Mouse (Mus musculus) naive thymus-derived CD4-positive, alpha-beta T cell, adult 2 months (primary cell): ENCODE results near the gene Wnt9a.
"Not testable (repeated sequence)": the region's sequence is repeated elsewhere in the genome, so short reads cannot be mapped to it uniquely, and the experiment has no call there.

ENCODE experiments used
- DNase-seq: peaks from one replicate; pipeline ENCODE4 v3.0.0-alpha.2; 2011; ENCODE audit warnings: low read depth

The Wnt9a gene

DNA sequence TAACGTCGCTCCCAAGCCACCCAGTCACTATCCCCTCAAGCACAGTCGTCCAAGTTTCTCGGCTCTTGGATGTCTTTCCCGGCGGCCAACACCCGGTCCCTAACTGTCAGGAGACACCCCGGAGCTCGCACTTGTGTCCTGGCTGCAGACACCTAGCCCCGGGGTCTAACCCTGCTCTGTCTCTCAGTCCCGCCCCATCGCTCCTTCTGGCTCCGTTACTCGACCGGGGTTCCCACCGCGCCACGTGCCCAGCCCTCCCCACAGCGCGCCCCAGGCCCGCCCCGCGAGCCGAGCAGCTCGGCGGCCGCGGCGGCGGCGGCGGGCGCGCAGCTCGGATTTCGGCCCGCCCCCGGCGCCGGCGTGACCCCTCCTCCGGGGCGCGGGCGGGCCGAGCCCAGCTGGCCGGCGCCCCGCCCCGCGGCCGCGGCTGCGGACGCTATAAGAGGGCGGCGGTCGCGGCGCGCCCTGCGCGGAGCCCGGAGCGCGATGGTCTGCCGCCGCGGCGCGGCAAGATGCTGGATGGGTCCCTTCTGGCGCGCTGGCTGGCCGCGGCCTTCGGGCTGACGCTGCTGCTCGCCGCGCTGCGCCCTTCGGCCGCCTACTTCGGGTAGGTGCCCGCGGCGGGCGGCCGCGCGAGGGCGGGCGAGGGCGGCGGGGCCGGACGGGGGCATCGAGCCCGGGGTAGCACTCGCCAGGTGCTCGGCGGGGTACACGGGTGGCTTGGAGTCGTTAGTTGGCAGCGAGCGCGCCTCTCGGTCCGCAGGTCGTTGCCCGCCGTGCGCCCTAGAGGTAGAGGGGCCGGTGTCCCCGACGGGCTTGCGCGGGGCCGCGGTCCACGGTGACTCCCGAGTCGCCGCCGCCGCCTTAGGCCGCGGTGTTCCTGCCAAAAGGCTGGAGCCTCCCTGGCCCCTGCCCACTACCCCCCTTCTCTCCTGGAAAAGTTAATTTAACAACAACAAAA is at the start of gene Wnt9a:
Gene Wnt9a, plus strand, starts transcription at position 468 of the 961 bp plus-strand sequence.
- DNase-seq = no peak

DNA sequence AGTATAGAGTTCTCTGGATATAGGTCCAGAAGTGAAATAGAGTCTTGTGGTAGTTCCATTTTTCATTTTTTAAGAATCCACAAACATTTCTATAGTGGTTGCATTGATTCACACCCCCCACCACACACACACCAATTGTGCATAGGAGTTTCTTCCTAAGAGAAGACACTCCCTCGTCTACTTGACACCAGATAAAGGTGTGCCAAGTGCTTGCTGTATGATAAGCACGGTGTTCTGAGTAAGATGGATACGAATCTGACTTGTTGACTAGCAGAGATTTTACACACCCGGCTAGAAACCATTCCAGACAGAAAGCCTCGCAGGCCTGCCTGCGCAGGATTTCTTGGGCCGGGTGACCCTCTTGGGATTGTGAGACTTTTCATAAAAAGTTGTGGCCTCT is 47.1 kb upstream of the Wnt9a start:
- DNase-seq = no peak

GRCm38 (mm10) chr11:59260706-59261493 is 45.8 kb upstream of the Wnt9a start:
- no peak for DNase-seq

DNA sequence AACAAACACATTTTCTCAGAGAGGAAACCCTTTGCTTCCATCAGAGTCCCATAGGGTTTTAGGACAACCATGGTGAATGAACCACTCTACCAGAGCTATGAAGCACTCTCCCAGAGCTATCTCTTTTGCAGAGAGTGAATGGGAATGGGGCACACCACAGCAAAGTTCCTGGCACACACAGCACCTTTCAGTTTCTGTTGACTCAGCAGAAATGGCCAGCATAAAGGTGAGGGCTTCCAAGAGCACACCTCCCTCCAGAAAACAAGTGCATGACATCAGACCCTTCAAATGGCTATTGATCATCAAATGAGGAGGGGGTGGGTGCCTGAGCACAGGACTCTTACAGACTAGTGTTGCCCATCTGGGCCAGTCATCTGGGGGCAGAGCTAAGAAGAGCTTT is 44.4 kb upstream of the Wnt9a start:
- DNase-seq = no peak

- no peak for DNase-seq
Observed at GRCm38 (mm10) chr11:59263870-59264563, 42.7 kb upstream of the Wnt9a start.

DNA sequence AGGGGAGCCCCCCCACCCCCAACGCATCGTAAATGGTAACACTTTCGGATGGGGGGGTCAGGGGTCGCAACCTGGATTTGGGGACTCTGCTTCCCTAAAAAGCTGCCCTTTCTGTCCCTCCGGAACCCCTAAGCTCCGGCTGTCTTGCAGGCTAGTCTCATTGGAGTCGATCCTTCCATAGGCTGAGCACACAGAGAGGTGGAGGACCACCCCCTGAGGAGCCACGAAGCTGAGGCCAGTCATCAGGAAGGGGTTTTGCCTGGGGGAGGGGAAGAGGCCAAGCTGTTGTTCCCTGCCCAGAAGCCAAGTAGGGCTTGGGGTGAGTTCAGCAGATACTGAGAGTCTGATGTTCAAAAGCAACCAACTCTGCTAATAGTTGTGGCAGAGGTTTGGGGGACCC is 42.1 kb upstream of the Wnt9a start:
- no peak for DNase-seq

GRCm38 (mm10) chr11:59265154-59265813 is 41.4 kb upstream of the Wnt9a start:
- DNase-seq = no peak

DNA sequence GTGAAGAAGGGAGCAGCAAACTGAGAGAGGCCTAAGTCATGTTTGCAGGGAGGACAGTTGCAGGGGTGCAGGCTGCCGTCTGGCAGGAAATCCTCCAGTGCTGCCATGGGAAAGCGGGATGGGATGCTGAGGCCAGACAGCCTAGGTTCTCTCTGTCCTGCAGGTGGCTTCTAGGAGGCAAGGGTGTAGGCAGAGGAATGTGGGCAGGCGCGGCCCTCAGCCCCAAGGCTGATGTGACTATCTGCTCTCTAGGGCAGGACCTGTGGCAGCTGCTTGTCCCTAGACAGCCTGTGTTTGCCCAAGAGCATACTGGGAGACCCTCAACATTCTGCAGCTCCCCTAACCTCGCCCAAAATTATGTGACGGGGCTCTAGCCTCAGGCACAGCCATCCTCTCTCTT is 40.0 kb upstream of the Wnt9a start:
- no peak for DNase-seq

- DNase-seq = no peak
Observed at GRCm38 (mm10) chr11:59274184-59274583, 32.5 kb upstream of the Wnt9a start.

- DNase-seq = no peak
Observed at GRCm38 (mm10) chr11:59276877-59277276, 29.9 kb upstream of the Wnt9a start.

GRCm38 (mm10) chr11:59278047-59278446 is 28.7 kb upstream of the Wnt9a start:
- DNase-seq = no peak

GRCm38 (mm10) chr11:59282111-59282510 is 24.6 kb upstream of the Wnt9a start:
- no peak for DNase-seq

GRCm38 (mm10) chr11:59282933-59283332 is 23.8 kb upstream of the Wnt9a start:
- DNase-seq = no peak

GRCm38 (mm10) chr11:59284146-59284545 is 22.6 kb upstream of the Wnt9a start:
- DNase-seq = no peak

- DNase-seq = no peak
Observed at GRCm38 (mm10) chr11:59289706-59290105, 17.0 kb upstream of the Wnt9a start.

GRCm38 (mm10) chr11:59290702-59291303 is 15.9 kb upstream of the Wnt9a start, which contains the start of gene Wnt3a:
Wnt3a (minus strand) TSS chr11:59290752.
- DNase-seq = no peak

DNA sequence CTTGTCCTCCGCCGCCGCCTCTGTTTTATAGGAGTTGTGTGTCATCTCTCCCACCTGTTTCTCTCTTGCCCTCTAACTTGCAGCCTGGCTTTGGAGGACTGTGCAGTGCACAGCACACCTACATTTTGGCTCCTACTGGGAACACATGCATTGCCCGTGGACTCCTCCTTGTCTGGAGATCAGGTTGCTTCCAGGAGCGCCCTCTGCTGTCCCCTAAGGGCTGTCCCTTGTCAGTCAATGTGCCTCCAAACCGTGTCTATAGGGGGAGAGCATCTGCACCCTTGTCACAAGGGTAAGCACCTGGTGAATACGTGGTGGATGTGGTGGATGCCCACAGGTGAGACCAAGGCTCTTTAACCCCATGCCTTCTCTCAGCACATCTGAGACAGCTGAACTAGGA is 13.1 kb upstream of the Wnt9a start:
- DNase-seq = peak; percentile 52

DNA sequence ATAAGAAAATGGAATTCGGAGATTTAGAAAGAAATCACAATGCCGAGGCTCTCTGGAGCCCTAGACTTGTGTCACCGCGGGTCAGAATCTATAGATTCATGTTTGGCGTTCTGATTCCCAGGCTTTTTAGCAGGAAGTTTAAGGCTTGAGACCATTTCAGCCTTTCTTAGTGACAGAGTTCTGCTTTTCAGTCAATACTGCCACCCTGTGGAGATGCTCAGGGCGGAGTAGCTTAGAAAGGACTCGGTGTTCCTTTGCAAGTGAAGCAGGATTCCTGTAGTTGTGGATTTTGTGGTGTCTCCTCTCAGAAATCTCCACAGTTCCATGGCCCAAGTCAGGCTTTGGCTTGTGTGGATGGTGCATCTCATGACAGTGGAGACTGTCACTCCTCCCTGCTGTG is 8.8 kb upstream of the Wnt9a start:
- DNase-seq = no peak

- DNase-seq = peak; percentile 47
Observed at GRCm38 (mm10) chr11:59300185-59300584, 6.5 kb upstream of the Wnt9a start.

GRCm38 (mm10) chr11:59301053-59301452 is 5.7 kb upstream of the Wnt9a start:
- DNase-seq = not testable (repeated sequence)
